Mouse (Mus musculus) hindlimb bud, embryonic 11.5 days (tissue): ENCODE results near the gene Tctex1d1.

Source experiments
- DNase-seq: peaks from one replicate; pipeline ENCODE4 v3.0.0-alpha.2; 2012; ENCODE audit warnings: low read depth, low spot score; ENCODE audit errors: extremely low spot score

Tctex1d1 gene

GRCm38 (mm10) chr4:102987756-102988155 is 9.3 kb downstream of the Tctex1d1 start:
- DNase-seq, result no peak

DNA sequence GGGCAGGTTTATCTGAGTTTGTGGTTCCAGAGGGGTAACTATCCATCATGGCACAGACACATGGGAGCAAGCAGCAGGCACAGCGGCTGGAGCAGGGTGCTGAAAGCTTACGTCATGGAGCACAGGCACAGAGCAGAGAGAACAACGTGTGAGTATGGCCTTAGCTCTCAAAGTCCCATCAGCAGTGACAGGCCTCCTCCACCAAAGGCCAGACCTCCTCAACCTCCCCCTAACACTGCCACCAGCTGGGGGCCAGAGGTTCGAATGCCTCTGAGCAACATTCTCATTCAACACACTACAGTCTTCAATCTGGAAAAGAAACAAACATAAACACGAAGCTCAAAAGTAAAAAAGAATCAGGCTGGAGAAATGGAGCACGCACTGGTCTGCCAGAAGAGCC is 10.1 kb downstream of the Tctex1d1 start:
- no peak for DNase-seq

GRCm38 (mm10) chr4:102989391-102989790 is 11.0 kb downstream of the Tctex1d1 start:
- DNase-seq, result no peak

DNA sequence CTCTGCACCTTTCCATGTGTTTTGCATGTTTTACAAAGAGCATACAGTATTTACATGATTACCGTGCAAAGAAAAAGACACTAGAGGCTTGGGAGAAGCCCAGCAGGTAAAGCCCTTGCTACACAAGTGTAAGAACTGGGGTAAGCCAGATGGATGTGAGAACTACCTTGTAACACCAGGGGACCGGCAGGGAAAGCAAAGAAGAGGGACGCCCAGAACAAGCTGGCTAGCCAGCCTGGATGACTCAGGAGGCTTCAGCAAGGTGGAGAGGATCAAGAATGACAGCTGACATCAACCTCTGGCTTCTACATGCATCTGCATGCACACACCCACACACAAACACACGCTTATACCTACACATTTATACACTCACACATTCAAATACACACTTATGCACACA is 11.6 kb downstream of the Tctex1d1 start:
- DNase-seq, result no peak

DNA sequence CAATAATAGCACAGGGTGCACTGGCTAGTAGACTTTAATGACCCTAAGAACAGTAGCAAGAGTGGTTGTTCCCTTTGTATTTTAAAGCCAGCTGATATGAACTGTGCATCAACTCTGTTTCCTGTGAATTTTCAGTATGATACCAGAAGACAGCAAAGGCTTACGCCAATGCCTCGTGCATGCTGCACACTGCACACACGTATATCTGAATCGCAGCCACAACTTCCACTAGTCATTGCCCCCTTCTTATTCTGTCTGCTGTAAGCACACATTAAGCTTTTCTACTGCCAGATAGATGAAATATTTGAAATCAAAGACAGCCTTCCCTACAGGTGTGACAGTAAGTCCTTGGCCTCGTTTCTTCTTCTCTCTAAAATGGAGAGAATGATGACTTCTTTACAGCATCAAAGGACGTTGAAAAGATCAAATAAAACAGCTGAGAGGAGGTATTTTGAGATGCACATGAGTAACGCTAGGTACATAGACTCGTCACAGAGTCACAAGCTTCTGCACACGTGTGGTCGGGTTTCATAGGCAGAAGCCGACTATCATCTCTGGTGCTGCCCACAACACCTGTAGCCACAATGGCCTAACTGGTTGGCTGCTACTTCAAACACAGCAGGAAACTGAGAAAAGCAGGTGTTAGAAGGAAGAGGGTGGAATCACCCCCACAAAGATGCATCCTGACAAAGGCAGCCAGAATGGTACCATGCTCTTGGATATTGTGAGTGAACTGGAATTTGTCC is 12.4 kb downstream of the Tctex1d1 start:
- DNase-seq, result no peak

GRCm38 (mm10) chr4:102991685-102992084 is 13.3 kb downstream of the Tctex1d1 start:
- no peak for DNase-seq

- DNase-seq, result no peak
Measured at GRCm38 (mm10) chr4:103004681-103005080, 26.3 kb downstream of the Tctex1d1 start.

DNA sequence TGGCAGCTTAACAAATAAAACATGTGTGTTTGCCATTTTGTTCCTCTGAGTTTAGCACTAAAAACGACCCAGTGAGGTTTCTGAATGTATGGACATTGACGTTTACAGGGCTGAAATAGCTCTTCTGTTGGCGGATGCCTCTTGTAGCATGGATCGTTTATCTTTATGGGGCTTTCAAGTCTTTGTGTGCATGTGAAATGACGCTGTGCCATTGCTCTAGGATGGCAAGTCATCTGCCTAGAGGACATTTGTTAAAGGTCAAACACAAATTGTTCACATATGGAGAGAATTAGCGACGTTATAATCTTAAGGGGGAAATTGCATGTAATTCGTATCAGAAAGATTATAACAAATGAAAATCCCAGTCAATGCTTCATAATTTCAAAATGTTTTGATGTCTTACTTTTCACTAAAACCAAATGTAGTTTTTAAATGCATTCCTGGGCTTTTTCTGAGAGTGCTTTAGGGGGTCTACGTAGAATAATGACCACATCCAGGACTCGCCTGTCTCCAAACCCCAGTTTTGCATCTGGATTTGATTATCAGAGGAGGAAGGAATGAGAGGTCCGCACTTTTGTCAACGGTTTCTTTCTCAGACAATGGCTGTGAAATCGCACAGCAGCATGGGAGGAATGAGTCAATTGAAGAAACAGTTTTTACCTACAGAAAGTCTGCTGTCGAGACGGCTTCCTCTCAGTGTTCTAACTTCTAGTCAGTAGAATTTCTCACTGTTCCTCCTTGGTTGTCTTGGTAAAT is 27.0 kb downstream of the Tctex1d1 start:
- peak; percentile 91 for DNase-seq

GRCm38 (mm10) chr4:103006266-103006665 is 27.9 kb downstream of the Tctex1d1 start:
- DNase-seq, result no peak

GRCm38 (mm10) chr4:103006943-103007418 is 28.6 kb downstream of the Tctex1d1 start:
- no peak for DNase-seq

- DNase-seq, result no peak
Measured at GRCm38 (mm10) chr4:103010734-103011133, 32.3 kb downstream of the Tctex1d1 start.

GRCm38 (mm10) chr4:103011823-103012222 is 33.4 kb downstream of the Tctex1d1 start:
- no peak for DNase-seq

DNA sequence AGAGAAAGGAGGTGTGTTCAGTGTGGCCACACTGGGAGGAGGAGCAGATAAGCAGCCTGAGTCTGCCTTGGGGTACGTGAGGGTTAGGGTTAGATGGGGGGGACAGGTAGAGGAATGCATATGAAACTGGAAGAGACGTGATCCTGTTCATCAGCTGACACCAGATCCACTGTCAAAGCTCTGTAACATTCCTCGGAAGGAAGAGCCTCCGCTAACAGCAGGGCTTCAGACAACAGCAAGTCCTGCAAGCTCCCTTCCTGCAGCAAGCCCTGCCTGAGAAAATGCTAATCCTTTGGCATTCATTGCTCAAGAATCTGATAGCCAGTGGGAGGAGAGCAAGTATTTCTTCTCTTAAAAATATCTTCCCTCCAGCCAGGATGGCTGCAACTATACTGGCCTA is 35.1 kb downstream of the Tctex1d1 start:
- no peak for DNase-seq

- DNase-seq, result no peak
Measured at GRCm38 (mm10) chr4:103026621-103027020, 48.2 kb downstream of the Tctex1d1 start, which contains the start of gene Insl5. Gene Insl5 (minus strand): TSS chr4:103026842.

DNA sequence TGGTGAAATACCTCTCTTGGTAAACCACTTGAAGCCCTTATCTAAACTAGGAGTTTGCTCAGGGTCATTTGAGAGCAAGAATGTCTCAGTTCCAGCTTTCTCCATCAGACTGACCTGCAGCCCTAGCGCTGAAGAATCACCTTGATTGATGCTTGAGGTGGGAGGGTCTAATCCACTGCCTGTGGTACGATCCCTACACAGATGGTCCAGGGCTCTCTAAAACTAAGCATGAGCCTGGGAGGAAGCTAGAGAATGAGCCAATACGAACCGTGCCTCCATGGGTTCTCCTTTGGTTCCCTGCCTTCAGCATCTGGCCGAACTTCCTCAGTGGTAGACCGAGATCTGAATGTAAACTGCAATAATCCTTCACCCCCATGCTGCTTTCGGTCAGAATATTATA is 49.3 kb downstream of the Tctex1d1 start:
- DNase-seq, result no peak

DNA sequence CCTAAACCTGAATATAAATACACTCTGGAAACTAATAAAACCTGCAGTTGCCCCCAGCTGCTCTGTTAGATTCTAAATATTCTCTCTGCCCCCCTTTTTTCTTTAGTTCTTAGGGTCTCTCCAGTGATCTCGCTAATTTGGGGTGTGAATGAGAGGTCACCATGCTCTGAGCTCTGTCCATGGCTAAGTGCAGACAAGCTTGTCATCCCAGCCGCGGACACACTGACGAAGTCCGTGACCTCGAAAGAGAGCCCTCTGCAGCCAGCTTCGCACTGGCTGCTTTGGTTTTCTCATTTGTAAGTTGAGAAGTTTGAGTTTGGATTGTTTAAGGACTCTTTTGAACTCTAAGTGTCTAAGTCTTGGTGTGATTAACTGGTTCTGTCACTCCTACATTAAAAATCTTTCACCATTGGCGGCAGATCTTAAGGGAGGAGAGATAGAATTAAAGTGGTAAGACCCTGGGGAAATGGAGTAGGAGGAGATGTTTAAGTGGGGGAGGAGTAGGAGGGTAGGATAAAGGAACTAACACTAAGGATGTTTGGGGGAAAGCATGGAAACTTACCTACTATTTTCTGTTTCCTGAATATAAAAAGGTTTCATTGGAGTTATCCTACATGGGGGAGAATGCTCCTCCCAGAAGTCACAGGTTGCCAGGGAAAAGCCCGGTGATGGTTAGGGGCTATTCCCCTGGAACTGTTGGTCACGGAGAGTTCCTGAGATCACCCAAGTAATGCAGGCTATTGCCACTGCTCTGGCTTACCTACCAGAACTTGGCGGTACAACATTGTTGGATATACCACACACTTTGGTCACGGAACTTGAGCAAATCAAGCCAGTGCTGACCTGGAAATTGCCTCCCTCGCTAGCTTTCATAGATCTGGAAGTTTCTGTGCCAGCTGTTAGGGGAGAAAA is 50.0 kb downstream of the Tctex1d1 start:
- DNase-seq, result no peak

- DNase-seq, result no peak
Measured at GRCm38 (mm10) chr4:103039103-103039837, 60.9 kb downstream of the Tctex1d1 start.

GRCm38 (mm10) chr4:103039838-103040191 is 61.4 kb downstream of the Tctex1d1 start:
- no peak for DNase-seq

DNA sequence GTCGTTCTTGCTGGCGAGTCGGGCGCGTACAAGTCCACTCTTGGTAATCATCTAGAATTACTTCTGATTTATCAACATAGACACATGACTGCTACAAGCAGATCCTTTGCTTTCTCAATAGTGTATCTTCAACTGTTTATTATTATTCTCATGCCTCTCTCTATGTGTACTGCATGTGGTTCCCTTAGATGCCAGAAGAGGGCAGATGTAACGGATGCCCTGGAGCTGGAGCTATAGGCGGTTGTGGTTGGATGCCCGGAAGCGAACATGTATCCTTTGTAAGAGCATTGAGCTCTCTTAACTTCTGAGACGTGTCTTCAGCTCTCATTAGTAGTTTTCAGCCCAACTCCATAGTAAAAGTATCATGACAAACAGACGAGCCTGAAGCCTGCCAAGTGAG is 64.6 kb downstream of the Tctex1d1 start:
- DNase-seq, result no peak

- no peak for DNase-seq
Measured at GRCm38 (mm10) chr4:103048046-103048445, 69.6 kb downstream of the Tctex1d1 start.
